Mouse (Mus musculus) heart, adult 2 months (tissue): ENCODE measurements around the gene Bcas3.

Experiments used
- CTCF ChIP-seq: fragments of 200-600 bp; IDR thresholded peaks from 2 replicates; pipeline ENCODE4 v1.8.1; 2022; ENCODE audit warnings: antibody characterized with exemption, mild to moderate bottlenecking, moderate library complexity
- POLR2A ChIP-seq: fragments of 200-500 bp; IDR thresholded peaks from 2 replicates; pipeline ENCODE4 v1.6.1; 2011; ENCODE audit warnings: mild to moderate bottlenecking, low read depth, low read length, control low read depth; ENCODE audit not compliant: insufficient read depth

GRCm38 (mm10) chr11:85543311-85543710, 190.3 kb downstream of the Bcas3 start:
- TF ChIP-seq CTCF (no peak), POLR2A (no peak)
